Mouse (Mus musculus): ENCODE results near the gene Psph.

The Psph gene

GRCm38 (mm10) chr5:129731021-129731420, 56.2 kb downstream of the Psph start:
- no peak for DNase-seq

- DNase-seq = no peak
Observed at GRCm38 (mm10) chr5:129730344-129730743, 56.9 kb downstream of the Psph start.

- peak; percentile 8 to 27 for DNase-seq
Observed at GRCm38 (mm10) chr5:129729286-129729685, 58.0 kb downstream of the Psph start.

GRCm38 (mm10) chr5:129726784-129727183, 60.5 kb downstream of the Psph start:
- no peak for DNase-seq

- peak in 1 of 2 experiments; percentile 7 for DNase-seq
Observed at GRCm38 (mm10) chr5:129725774-129726392, 61.4 kb downstream of the Psph start.

- DNase-seq = peak; percentile 95 to 96
Observed at GRCm38 (mm10) chr5:129724834-129725773, 62.1 kb downstream of the Psph start, which contains the start of gene Nipsnap2. Gene Nipsnap2, plus strand, starts transcription at chr5:129725063.

GRCm38 (mm10) chr5:129724268-129724667, 63.0 kb downstream of the Psph start:
- DNase-seq = no peak

GRCm38 (mm10) chr5:129720176-129720575, 67.1 kb downstream of the Psph start:
- no peak for DNase-seq

- DNase-seq = no peak
Observed at GRCm38 (mm10) chr5:129717016-129717415, 70.2 kb downstream of the Psph start.
